Mouse (Mus musculus): Measurements from ENCODE around the gene Clstn2.

DNA sequence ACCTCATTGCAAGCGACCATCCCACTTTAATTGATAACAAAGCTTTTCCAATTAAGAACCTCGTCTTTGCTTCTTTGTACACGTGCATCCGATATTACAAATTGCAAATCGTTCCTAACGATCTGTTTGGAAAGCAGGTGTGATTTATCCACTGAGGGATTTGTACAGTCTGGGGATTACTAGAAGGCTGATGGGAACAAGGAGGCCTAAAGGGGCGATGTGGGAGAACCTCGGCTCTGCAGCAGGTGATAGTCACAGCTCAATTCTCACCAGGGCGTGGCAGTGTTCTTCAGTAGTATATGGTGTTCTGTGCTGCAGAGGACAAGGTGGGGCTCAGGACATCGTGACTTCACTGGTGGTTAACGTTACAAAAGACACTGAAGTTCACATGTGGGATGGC, 9.9 kb downstream of the Clstn2 start:
- TF ChIP-seq CTCF (IDR thresholded peaks at IDR 0.05; ENCODE audit: low read depth, low read length): no peak
- TF ChIP-seq GATA1 (IDR thresholded peaks at IDR 0.05; ENCODE audit: borderline replicate concordance, low read length): no peak
- no peak for TF ChIP-seq POLR2AphosphoS5 (IDR thresholded peaks at IDR 0.05; ENCODE audit: insufficient replicate concordance, low read depth, low read length)
- TF ChIP-seq TAL1 (conservative IDR thresholded peaks at IDR 0.05; ENCODE audit: low read depth, low read length): no peak
- no peak for TF ChIP-seq GATA2 (IDR thresholded peaks at IDR 0.05; ENCODE audit: borderline replicate concordance, low read depth, low read length)
